Mouse (Mus musculus) intestine, embryonic 14.5 days (tissue): ENCODE measurements around the gene Garem2. TPM values are rescaled to one million over a fixed set of nuclear protein-coding genes. Genes with fewer than 3 reads are reported as not detected.
"Not testable (repeated sequence)": the region's sequence is repeated elsewhere in the genome, so short reads cannot be mapped to it uniquely, and the experiment has no call there.

Experiments
- ATAC-seq: fragments of 200-750 bp; cut with Nextera tagmentation; replicated peaks from 2 replicates; pipeline ENCODE4 v1.8.0; 2017; ENCODE audit warnings: low read depth, moderate number of reproducible peaks, moderate TSS enrichment, moderate library complexity; ENCODE audit not compliant: low FRiP score, low TSS enrichment
- DNase-seq: peaks from one replicate; pipeline ENCODE4 v3.0.0-alpha.2; 2018; ENCODE audit warnings: low spot score
- H3K27ac ChIP-seq: fragments of 300-500 bp; sonication (generic); 2 replicates; pipeline ENCODE4 v1.5.1; 2014; ENCODE audit warnings: low read depth, mild to moderate bottlenecking, control low read depth
- H3K27me3 ChIP-seq: fragments of 300-500 bp; sonication (generic); replicated peaks from 2 replicates; pipeline ENCODE4 v1.6.1; 2014; ENCODE audit warnings: low read length, control low read depth; ENCODE audit not compliant: control insufficient read depth, insufficient read depth
- H3K36me3 ChIP-seq: fragments of 300-500 bp; sonication (generic); 2 replicates; pipeline ENCODE4 v1.6.1; 2014; ENCODE audit warnings: low read length, control low read depth; ENCODE audit not compliant: control insufficient read depth, insufficient read depth
- H3K4me1 ChIP-seq: fragments of 300-500 bp; sonication (generic); replicated peaks from 2 replicates; pipeline ENCODE4 v1.6.1; 2014; ENCODE audit warnings: low read length, control low read depth, mixed read lengths; ENCODE audit not compliant: control insufficient read depth, insufficient read depth
- H3K4me2 ChIP-seq: fragments of 300-500 bp; sonication (generic); 2 replicates; pipeline ENCODE4 v1.6.1; 2014; ENCODE audit warnings: low read length
- H3K4me3 ChIP-seq: fragments of 300-500 bp; sonication (generic); 2 replicates; pipeline ENCODE4 v1.5.1; 2014; ENCODE audit warnings: low read depth, low read length, control low read depth, mixed read lengths
- H3K9ac ChIP-seq: fragments of 300-500 bp; sonication (generic); 2 replicates; pipeline ENCODE4 v1.6.1; 2014; ENCODE audit warnings: mild to moderate bottlenecking, low read length
- H3K9me3 ChIP-seq: fragments of 300-500 bp; sonication (generic); 2 replicates; pipeline ENCODE4 v1.6.1; 2016; ENCODE audit warnings: low read length, control low read depth; ENCODE audit not compliant: control insufficient read depth
- WGBS: fragments of 180-500 bp; shearing (Covaris S2); extraction: QIAGEN DNeasy Blood & Tissue Kit; methylation state at CpG from one replicate; pipeline ENCODE4 v1.1.7; 2014; 5-methylcytosine and 5-hydroxymethylcytosine counted together
- polyA plus RNA-seq: library from polyadenylated mRNA; unstranded; fragments of >200 nt; fragmentation: Nextera tagmentation; extraction: Ambion mirVana; gene quantifications from 2 replicates; pipeline ENCODE4 v1.2.1, GENCODE M21; 2014

The Garem2 gene
- 0.60 and 0.79 TPM in 2 replicates for polyA plus RNA-seq

GRCm38 (mm10) chr5:30104841-30105667 lies at the start of gene Garem2:
Gene Garem2, plus strand, starts transcription at chr5:30105161.
- Histone ChIP-seq H3K4me2 (peak within 1 kb of the TSS; percentile 93), H3K27me3 (peaks cover 48% of the 10 kb centered on the region), H3K4me1 (peaks cover 12% of the 10 kb centered on the region), H3K9me3 (no peaks in the 10 kb centered on the region), H3K27ac (no peak within 1 kb of the TSS), H3K4me3 (peak within 1 kb of the TSS; percentile 47), H3K9ac (peak within 1 kb of the TSS; percentile 39; the same call in 1 of the 2 replicates), H3K36me3 (no peaks in the 10 kb centered on the region)
- peak; percentile 72 for DNase-seq
- 1% methylated on average over 65 of the region's 65 CpGs for WGBS
- peak; percentile 59 for ATAC-seq

- ATAC-seq = no peak
- 89% methylated on average over 6 of the region's 6 CpGs for WGBS
Observed at GRCm38 (mm10) chr5:30058216-30058731, 46.7 kb upstream of the Garem2 start.

GRCm38 (mm10) chr5:30059607-30060006 lies 45.4 kb upstream of the Garem2 start:
- not testable (repeated sequence) for ATAC-seq, H3K4me1 ChIP-seq, H3K4me3 ChIP-seq, H3K27me3 ChIP-seq, H3K4me2 ChIP-seq, DNase-seq, H3K9ac ChIP-seq, H3K9me3 ChIP-seq, H3K27ac ChIP-seq
- peaks cover 47% of the 10 kb centered on the region for H3K36me3 ChIP-seq
- WGBS = 77% methylated on average over 5 of the region's 5 CpGs

More at GRCm38 (mm10) chr5:30058216-30058731, 46.7 kb upstream of the Garem2 start:
- Histone ChIP-seq H3K27me3 (no peaks in the 10 kb centered on the region), H3K4me1 (no peaks in the 10 kb centered on the region), H3K4me3 (no peak overlapping the region), H3K9me3 (no peaks in the 10 kb centered on the region), H3K9ac (no peak overlapping the region), H3K27ac (no peak overlapping the region), H3K36me3 (peaks cover 34% of the 10 kb centered on the region), H3K4me2 (no peak overlapping the region)
- DNase-seq = no peak

GRCm38 (mm10) chr5:30067726-30068125 lies 37.2 kb upstream of the Garem2 start:
- H3K27ac ChIP-seq = no peak overlapping the region
- no peak for DNase-seq
- H3K9me3 ChIP-seq = no peaks in the 10 kb centered on the region
- no peaks in the 10 kb centered on the region; the same call in 1 of the 2 replicates for H3K4me1 ChIP-seq
- H3K4me2 ChIP-seq = no peak overlapping the region
- H3K4me3 ChIP-seq = no peak overlapping the region
- peaks cover 82% of the 10 kb centered on the region for H3K36me3 ChIP-seq
- 49% methylated on average over 6 of the region's 6 CpGs for WGBS
- H3K27me3 ChIP-seq = no peaks in the 10 kb centered on the region
- no peak overlapping the region for H3K9ac ChIP-seq
- ATAC-seq = no peak

- H3K4me2 ChIP-seq = peak overlapping the region; percentile 79
- H3K36me3 ChIP-seq = peaks cover 47% of the 10 kb centered on the region
- no peak overlapping the region for H3K27ac ChIP-seq
- DNase-seq (no peak), ATAC-seq (no peak)
- no peaks in the 10 kb centered on the region; the same call in 1 of the 2 replicates for H3K4me1 ChIP-seq
- H3K9ac ChIP-seq = no peak overlapping the region
- 77% methylated on average over 6 of the region's 6 CpGs for WGBS
- no peaks in the 10 kb centered on the region for H3K9me3 ChIP-seq
- H3K4me3 ChIP-seq = peak overlapping the region; percentile 87; the same call in 1 of the 2 replicates
- no peaks in the 10 kb centered on the region for H3K27me3 ChIP-seq
Observed at GRCm38 (mm10) chr5:30071677-30072076, 33.3 kb upstream of the Garem2 start.

- DNase-seq (peak; percentile 60), ATAC-seq (peak; percentile 34; the same call in 1 of the 2 replicates)
- Histone ChIP-seq H3K4me3 (peak overlapping the region; percentile 87), H3K9ac (peak overlapping the region; percentile 88), H3K4me2 (peak overlapping the region; percentile 79), H3K27ac (peak overlapping the region; percentile 84; the same call in 1 of the 2 replicates), H3K36me3 (peaks cover 40% of the 10 kb centered on the region), H3K4me1 (no peaks in the 10 kb centered on the region; the same call in 1 of the 2 replicates), H3K9me3 (no peaks in the 10 kb centered on the region), H3K27me3 (no peaks in the 10 kb centered on the region)
- WGBS = 34% methylated on average over 3 of the region's 3 CpGs
Observed at GRCm38 (mm10) chr5:30072377-30072776, 32.6 kb upstream of the Garem2 start.

- Histone ChIP-seq H3K4me1 (no peaks in the 10 kb centered on the region; the same call in 1 of the 2 replicates), H3K36me3 (peaks cover 33% of the 10 kb centered on the region), H3K4me2 (peak within 1 kb of the TSS; percentile 79), H3K9ac (peak within 1 kb of the TSS; percentile 88), H3K4me3 (peak within 1 kb of the TSS; percentile 87), H3K9me3 (no peaks in the 10 kb centered on the region), H3K27ac (peak within 1 kb of the TSS; percentile 84), H3K27me3 (no peaks in the 10 kb centered on the region)
- peak; percentile 89 for DNase-seq
- ATAC-seq = peak; percentile 89
- 1% methylated on average over 45 of the region's 45 CpGs for WGBS
Observed at GRCm38 (mm10) chr5:30072825-30073821, 31.8 kb upstream of the Garem2 start, which contains the start of gene Tyms. Gene Tyms, minus strand, starts transcription at chr5:30073617.

GRCm38 (mm10) chr5:30092701-30093100 lies 12.3 kb upstream of the Garem2 start:
- H3K4me2 ChIP-seq = no peak overlapping the region
- no peaks in the 10 kb centered on the region for H3K36me3 ChIP-seq
- H3K27ac ChIP-seq = no peak overlapping the region
- H3K9me3 ChIP-seq = no peaks in the 10 kb centered on the region
- no peaks in the 10 kb centered on the region for H3K27me3 ChIP-seq
- ATAC-seq (no peak), DNase-seq (no peak)
- 48% methylated on average over 13 of the region's 13 CpGs for WGBS
- H3K9ac ChIP-seq = no peak overlapping the region
- no peak overlapping the region for H3K4me3 ChIP-seq
- H3K4me1 ChIP-seq = no peaks in the 10 kb centered on the region
